ENCODE assay signal across 9 mouse cellular contexts in genomic region chr11:51290066-51290955, GRCm38 (mm10). TPM values are rescaled to one million over a fixed set of nuclear protein-coding genes. Genes with fewer than 3 reads are reported as not detected.
DNase-seq lines count a peak whose midpoint lies in the region; ATAC-seq and TF ChIP-seq lines count a peak whose summit lies in the region.
"Had no signal": no experiment of that assay in that cellular context is flagged by ENCODE, and none has a peak within 500 bp of the region (broad histone marks: within the 10 kb centered on the region; RNA-seq: fewer than 3 reads in every experiment).

No protein-coding gene starts in this region.

- no peak; the same call in 1 of the 2 replicates for TF ChIP-seq CTCF in hindbrain, postnatal 0 days (IDR thresholded peaks at IDR 0.05; ENCODE audit: low read depth)

- peak overlapping the region; percentile 93 for H3K4me2 ChIP-seq in hindbrain, postnatal 0 days (ENCODE audit: low read depth, low read length)
- peak overlapping the region; percentile 89 for H3K4me2 ChIP-seq in liver, embryonic 11.5 days
- peak overlapping the region; percentile 96 for H3K4me2 ChIP-seq in neural tube, embryonic 12.5 days (replicated peaks)

- H3K4me3 ChIP-seq in hindbrain, postnatal 0 days (ENCODE audit: low read length) = peak overlapping the region; percentile 61
- peak overlapping the region; percentile 66 for H3K4me3 ChIP-seq in liver, embryonic 11.5 days (ENCODE audit: low read depth, low read length)
- peak overlapping the region; percentile 63 for H3K4me3 ChIP-seq in neural tube, embryonic 12.5 days

- peak; percentile 14 for DNase-seq in CD4-positive, CD25-positive, alpha-beta regulatory T cell, adult 2 months (ENCODE audit: low read depth, low spot score)
- DNase-seq in adrenal gland, adult 18-20 months (ENCODE audit: low spot score in 2 of 2) = peak; percentile 42 to 54
- peak; percentile 60 for DNase-seq in forelimb bud, embryonic 11.5 days (ENCODE audit: low read depth, low spot score)
- DNase-seq in hindbrain, postnatal 0 days (ENCODE audit: low spot score) = peak; percentile 76
- peak; percentile 58 for DNase-seq in liver, embryonic 11.5 days (ENCODE audit: low spot score)
- peak; percentile 56 for DNase-seq in thymus, postnatal 4 days

- H3K27me3 ChIP-seq in hindbrain, postnatal 0 days (ENCODE audit: insufficient read depth, low read length) = no peaks in the 10 kb centered on the region
- H3K27me3 ChIP-seq in liver, embryonic 11.5 days (replicated peaks; ENCODE audit: control insufficient read depth, insufficient read depth, low read length) = peaks cover 18% of the 10 kb centered on the region
- peaks cover 3% of the 10 kb centered on the region; the same call in 1 of the 2 replicates for H3K27me3 ChIP-seq in neural tube, embryonic 12.5 days (replicated peaks)

- 0 out of 2 replicates have a peak overlapping the region, but pooled peaks have one; percentile 45 for H3K27ac ChIP-seq in hindbrain, postnatal 0 days
- no peak overlapping the region for H3K27ac ChIP-seq in liver, embryonic 11.5 days (ENCODE audit: low read depth, low read length)
- H3K27ac ChIP-seq in neural tube, embryonic 12.5 days = no peak overlapping the region

- no peak for ATAC-seq in CD4-positive, CD25-positive, alpha-beta regulatory T cell, adult 4 months
- ATAC-seq in hindbrain, postnatal 0 days = peak; percentile 79
- peak; percentile 57; the same call in 1 of the 2 replicates for ATAC-seq in liver, embryonic 11.5 days (replicated peaks; ENCODE audit: low FRiP score)
- peak; percentile 87 for ATAC-seq in neural tube, embryonic 12.5 days (ENCODE audit: low FRiP score, low read depth)

- peaks cover 6% of the 10 kb centered on the region; the same call in 1 of the 2 replicates for H3K4me1 ChIP-seq in hindbrain, postnatal 0 days (ENCODE audit: insufficient read depth, low read length)
- no peaks in the 10 kb centered on the region; the same call in 1 of the 2 replicates for H3K4me1 ChIP-seq in liver, embryonic 11.5 days (replicated peaks; ENCODE audit: control insufficient read depth, insufficient read depth, low read length)
- 0 out of 2 replicates have a peak, but pooled peaks cover 6% of the 10 kb centered on the region for H3K4me1 ChIP-seq in neural tube, embryonic 12.5 days

- H3K9ac ChIP-seq in hindbrain, postnatal 0 days (replicated peaks; ENCODE audit: low read length) = peak overlapping the region; percentile 50
- H3K9ac ChIP-seq in liver, embryonic 11.5 days (ENCODE audit: low read depth, low read length) = peak overlapping the region; percentile 58
- H3K9ac ChIP-seq in neural tube, embryonic 12.5 days = peak overlapping the region; percentile 61

- H3K36me3 ChIP-seq in hindbrain, postnatal 0 days (ENCODE audit: insufficient read depth, low read length) = no peaks in the 10 kb centered on the region
- no peaks in the 10 kb centered on the region for H3K36me3 ChIP-seq in liver, embryonic 11.5 days (ENCODE audit: control insufficient read depth, insufficient read depth, low read length)
- peaks cover 2% of the 10 kb centered on the region; the same call in 1 of the 2 replicates for H3K36me3 ChIP-seq in neural tube, embryonic 12.5 days

- WGBS in hindbrain, postnatal 0 days = 2% methylated on average over 56 of the region's 74 CpGs
- WGBS in liver, embryonic 11.5 days = 3% methylated on average over 70 of the region's 74 CpGs
- WGBS in neural tube, embryonic 12.5 days = under 1% methylated on average over 74 of the region's 74 CpGs

- no peaks in the 10 kb centered on the region for H3K9me3 ChIP-seq in hindbrain, postnatal 0 days (ENCODE audit: low read length)
- H3K9me3 ChIP-seq in liver, embryonic 11.5 days (ENCODE audit: control insufficient read depth, low read length) = no peaks in the 10 kb centered on the region
- H3K9me3 ChIP-seq in neural tube, embryonic 12.5 days = 0 out of 2 replicates have a peak, but pooled peaks cover under 1% of the 10 kb centered on the region

RNA-seq across cellular contexts. Expression of gene Col23a1, which starts 0.6 kb away (rescaled TPM):
- polyA plus RNA-seq in CD4-positive, CD25-positive, alpha-beta regulatory T cell, adult 4 months (2017; shearing (Covaris generic)) = 1 to 10 TPM; 1.5 to 2.8 TPM
- total RNA-seq in adrenal gland, adult 18-20 months (2021) = 1 to 10 TPM; 2.0 to 7.4 TPM
- 17.7 and 20.7 TPM in 2 replicates for total RNA-seq in hindbrain, postnatal 0 days (2014; rRNA removed)
- 8.2 and 9.5 TPM in 2 replicates for polyA plus RNA-seq in hindbrain, postnatal 0 days (2015; fragmentation: Nextera tagmentation; extraction: Ambion mirVana)
- polyA plus RNA-seq in liver, embryonic 11.5 days (2014; fragmentation: Nextera tagmentation; extraction: Ambion mirVana) = 1.6 and 2.0 TPM in 2 replicates
- polyA plus RNA-seq in neural tube, embryonic 12.5 days (2016; fragmentation: Nextera tagmentation; extraction: Ambion mirVana) = 11.5 and 11.8 TPM in 2 replicates

RNA-seq across cellular contexts. Expression of gene BC049762, which starts 27.5 kb away (rescaled TPM):
- under 1 TPM in 1 of 2 experiments, not detected in 1; 0.74 TPM for polyA plus RNA-seq in CD4-positive, CD25-positive, alpha-beta regulatory T cell, adult 4 months (2017; shearing (Covaris generic))
- total RNA-seq in adrenal gland, adult 18-20 months (2021) = under 1 TPM; 0.54 to 0.70 TPM
- total RNA-seq in hindbrain, postnatal 0 days (2014; rRNA removed) = 0.29 TPM in 1 of 2 replicates, not detected in the other
- 0.39 and 0.40 TPM in 2 replicates for polyA plus RNA-seq in hindbrain, postnatal 0 days (2015; fragmentation: Nextera tagmentation; extraction: Ambion mirVana)
- polyA plus RNA-seq in liver, embryonic 11.5 days (2014; fragmentation: Nextera tagmentation; extraction: Ambion mirVana) = 0.75 and 0.83 TPM in 2 replicates
- 0.35 and 1.1 TPM in 2 replicates for polyA plus RNA-seq in neural tube, embryonic 12.5 days (2016; fragmentation: Nextera tagmentation; extraction: Ambion mirVana)
- total RNA-seq: gastrocnemius, adult 8-10 months had no signal

RNA-seq across cellular contexts. Expression of gene Clk4, which starts 28.8 kb away (rescaled TPM):
- 100 to 1,000 TPM; 220 to 233 TPM for polyA plus RNA-seq in CD4-positive, CD25-positive, alpha-beta regulatory T cell, adult 4 months (2017; shearing (Covaris generic))
- 100 to 1,000 TPM in 1 of 2 experiments, 10 to 100 TPM in 1; 87.0 to 115 TPM for total RNA-seq in adrenal gland, adult 18-20 months (2021)
- 57.6 and 58.3 TPM in 2 replicates for total RNA-seq in hindbrain, postnatal 0 days (2014; rRNA removed)
- 92.5 and 93.3 TPM in 2 replicates for polyA plus RNA-seq in hindbrain, postnatal 0 days (2015; fragmentation: Nextera tagmentation; extraction: Ambion mirVana)
- polyA plus RNA-seq in liver, embryonic 11.5 days (2014; fragmentation: Nextera tagmentation; extraction: Ambion mirVana) = 92.7 and 93.0 TPM in 2 replicates
- 128 and 146 TPM in 2 replicates for polyA plus RNA-seq in neural tube, embryonic 12.5 days (2016; fragmentation: Nextera tagmentation; extraction: Ambion mirVana)

Comparison
In these comparisons a context has a peak if more than half of its experiments do, and no peak if none do; other contexts are left out.
1. DNase-seq: peak in every context shown above with its lines; median percentile 76 in hindbrain, postnatal 0 days; 60 in forelimb bud, embryonic 11.5 days; 58 in liver, embryonic 11.5 days; 56 in thymus, postnatal 4 days; 48 in adrenal gland, adult 18-20 months; 14 in CD4-positive, CD25-positive, alpha-beta regulatory T cell, adult 2 months.